Mouse (Mus musculus) liver, embryonic 12.5 days (tissue): ENCODE measurements at regions not wholly inside any gene's neighbourhood (a gene's known extent, or its start where the extent isn't known, plus 50 kb on each side); places are given as distances from the start of the nearest gene placed in this dataset.
A peak's percentile ranks its signal among the peaks of the same experiment; 100 is the strongest.
"Not testable (repeated sequence)": the region's sequence is repeated elsewhere in the genome, so short reads cannot be mapped to it uniquely, and the experiment has no call there.

Source experiments
- ATAC-seq: fragments of 200-750 bp; cut with Nextera tagmentation; 2 replicates; pipeline ENCODE4 v1.8.0; 2017; ENCODE audit warnings: moderate number of reproducible peaks, mild to moderate bottlenecking, moderate library complexity
- H3K27ac ChIP-seq: fragments of 300-500 bp; sonication (generic); 2 replicates; pipeline ENCODE4 v1.5.1; 2016; ENCODE audit warnings: mild to moderate bottlenecking
- H3K27me3 ChIP-seq: fragments of 300-500 bp; sonication (generic); replicated peaks from 2 replicates; pipeline ENCODE4 v1.6.1; 2016; ENCODE audit warnings: mild to moderate bottlenecking, moderate library complexity
- H3K36me3 ChIP-seq: fragments of 300-500 bp; sonication (generic); 2 replicates; pipeline ENCODE4 v1.6.1; 2016; ENCODE audit warnings: mild to moderate bottlenecking, moderate library complexity
- H3K4me1 ChIP-seq: fragments of 300-500 bp; sonication (generic); 2 replicates; pipeline ENCODE4 v1.6.1; 2016
- H3K4me2 ChIP-seq: fragments of 300-500 bp; sonication (generic); 2 replicates; pipeline ENCODE4 v1.6.1; 2016; ENCODE audit warnings: mild to moderate bottlenecking, moderate library complexity
- H3K4me3 ChIP-seq: fragments of 300-500 bp; sonication (generic); 2 replicates; pipeline ENCODE4 v1.5.1; 2016; ENCODE audit warnings: mild to moderate bottlenecking, moderate library complexity
- H3K9ac ChIP-seq: fragments of 300-500 bp; sonication (generic); 2 replicates; pipeline ENCODE4 v1.6.1; 2016; ENCODE audit warnings: mild to moderate bottlenecking, moderate library complexity
- H3K9me3 ChIP-seq: fragments of 300-500 bp; sonication (generic); replicated peaks from 2 replicates; pipeline ENCODE4 v1.6.1; 2016; ENCODE audit warnings: mild to moderate bottlenecking, moderate library complexity
- WGBS: fragments of 180-500 bp; shearing (Covaris S2); methylation state at CpG from one replicate; pipeline ENCODE4 v1.1.7; 2016; ENCODE audit not compliant: insufficient replicate concordance; 5-methylcytosine and 5-hydroxymethylcytosine counted together

GRCm38 (mm10) chr12:24252071-24252874, 155.2 kb upstream of the 9030624G23Rik start:
- not testable (repeated sequence) for ATAC-seq, H3K4me1 ChIP-seq, H3K27ac ChIP-seq, H3K9me3 ChIP-seq, H3K36me3 ChIP-seq, H3K27me3 ChIP-seq
- Histone ChIP-seq H3K4me2 (peak overlapping the region; percentile 67), H3K9ac (peak overlapping the region; percentile 50), H3K4me3 (peak overlapping the region; percentile 57)
- WGBS: under 1% methylated on average over 52 of the region's 77 CpGs
